Comparison of ENCODE assay signal across 18 mouse cellular contexts in genomic region chr12:13461558-13462153, GRCm38 (mm10).
A peak's percentile ranks its signal among the peaks of the same experiment; 100 is the strongest.
DNase-seq lines count a peak whose midpoint lies in the region; TF ChIP-seq lines count a peak whose summit lies in the region.
"Had no signal": no experiment of that assay in that cellular context is flagged by ENCODE, and none has a peak within 500 bp of the region (broad histone marks: within the 10 kb centered on the region; RNA-seq: fewer than 3 reads in every experiment).

No protein-coding gene starts in this region.

- WGBS in thymus, adult 2 months: 83% methylated on average over 9 of the region's 9 CpGs

- no peak overlapping the region for H3K27ac ChIP-seq in thymus, adult 2 months (ENCODE audit: control insufficient read depth, insufficient read depth, low read length)
- H3K27ac ChIP-seq: limb, embryonic 15.5 days; stomach, postnatal 0 days had no signal

- H3K4me3 ChIP-seq in thymus, adult 2 months (ENCODE audit: control insufficient read depth, insufficient read depth, low read length): no peak overlapping the region
- H3K4me3 ChIP-seq: heart, embryonic 12.5 days; limb, embryonic 15.5 days; myocyte had no signal

- no peaks in the 10 kb centered on the region for H3K4me1 ChIP-seq in thymus, adult 2 months (replicated peaks; ENCODE audit: control insufficient read depth, insufficient read depth, low read length)

- peak; percentile 3 for DNase-seq in gastrocnemius, adult 18-20 months (ENCODE audit: low spot score)
- DNase-seq in gastrocnemius, adult 8-10 months (ENCODE audit: low spot score in 2 of 2): no peak
- peak; percentile 4 for DNase-seq in retina, embryonic 14.5 days (ENCODE audit: low spot score)
- no peak for DNase-seq in retina, postnatal 1 day
- peak; percentile 25 for DNase-seq in induced T-regulatory cell, adult 2 months (ENCODE audit: low read depth)
- DNase-seq in kidney, postnatal 25 days: no peak
- DNase-seq in thymus, adult 2 months: no peak
- DNase-seq: gastrocnemius, postnatal 36 days; heart, postnatal 4 days; kidney, adult 9 months; lung, adult 18-20 months; lung, postnatal 4 days; spleen, adult 18-20 months had no signal

- H3K36me3 ChIP-seq in thymus, adult 2 months (ENCODE audit: control insufficient read depth, insufficient read depth, low read length): no peaks in the 10 kb centered on the region
- H3K36me3 ChIP-seq: heart, embryonic 12.5 days; limb, embryonic 15.5 days had no signal

- no peak for TF ChIP-seq POLR2A in thymus, adult 2 months (IDR thresholded peaks at IDR 0.05; ENCODE audit: control insufficient read depth, extremely low read depth, insufficient read depth, low read length, poor library complexity)

- TF ChIP-seq CTCF in thymus, adult 2 months (IDR thresholded peaks at IDR 0.05; ENCODE audit: borderline replicate concordance, control insufficient read depth, extremely low read depth, insufficient read depth, low read length, poor library complexity): no peak

- no peaks in the 10 kb centered on the region for H3K27me3 ChIP-seq in thymus, adult 2 months (ENCODE audit: control insufficient read depth, insufficient read depth, low read length)
- H3K27me3 ChIP-seq: CH12.LX; heart, embryonic 12.5 days; limb, embryonic 15.5 days had no signal

Comparison
In these comparisons a context has a peak if more than half of its experiments do, and no peak if none do; other contexts are left out.
1. DNase-seq: peak in gastrocnemius, adult 18-20 months (single experiment), retina, embryonic 14.5 days (single experiment) and induced T-regulatory cell, adult 2 months (single experiment); none in gastrocnemius, adult 8-10 months (0 of 2), retina, postnatal 1 day (single experiment), kidney, postnatal 25 days (0 of 2) and thymus, adult 2 months (single experiment).